Mouse (Mus musculus) G1E (cell line): ENCODE data around the gene Egfr.

Experiments
- CTCF ChIP-seq: IDR thresholded peaks from 2 replicates; pipeline ENCODE4 v1.5.1; 2012; ENCODE audit warnings: low read depth, low read length, inconsistent platforms, mixed read lengths
- GATA1 ChIP-seq: IDR thresholded peaks from 2 replicates; pipeline ENCODE4 v1.6.1; 2012; ENCODE audit warnings: borderline replicate concordance, low read length, inconsistent platforms, mixed read lengths
- GATA2 ChIP-seq: IDR thresholded peaks from 2 replicates; pipeline ENCODE4 v1.6.1; 2012; ENCODE audit warnings: low read depth, low read length, inconsistent platforms, borderline replicate concordance
- TAL1 ChIP-seq: conservative IDR thresholded peaks from 2 replicates; pipeline ENCODE4 v1.6.1; 2012; ENCODE audit warnings: low read depth, low read length, inconsistent platforms, mixed read lengths

GRCm38 (mm10) chr11:16869506-16869905 lies 117.5 kb downstream of the Egfr start:
- TF ChIP-seq TAL1 (no peak), CTCF (no peak), GATA1 (no peak), GATA2 (no peak)
